Mouse (Mus musculus) neural tube, embryonic 11.5 days (tissue): ENCODE measurements around the gene Sh3rf3. TPM values are rescaled to one million over a fixed set of nuclear protein-coding genes. Genes with fewer than 3 reads are reported as not detected.

ENCODE experiments used
- ATAC-seq: fragments of 200-750 bp; cut with Nextera tagmentation; 2 replicates; pipeline ENCODE4 v1.8.0; 2017; ENCODE audit warnings: moderate number of reproducible peaks, mild to moderate bottlenecking, moderate TSS enrichment, moderate library complexity; ENCODE audit not compliant: insufficient read depth, low FRiP score, low TSS enrichment
- DNase-seq: peaks from one replicate; pipeline ENCODE4 v3.0.0-alpha.2; 2015; ENCODE audit warnings: low spot score
- H3K27ac ChIP-seq: fragments of 300-500 bp; sonication (generic); 2 replicates; pipeline ENCODE4 v1.5.1; 2014; ENCODE audit warnings: low read depth, mild to moderate bottlenecking, low read length
- H3K27me3 ChIP-seq: fragments of 300-500 bp; sonication (generic); 2 replicates; pipeline ENCODE4 v1.6.1; 2014; ENCODE audit warnings: mild to moderate bottlenecking, low read length, mixed read lengths; ENCODE audit not compliant: control insufficient read depth, insufficient read depth
- H3K36me3 ChIP-seq: fragments of 300-500 bp; sonication (generic); 2 replicates; pipeline ENCODE4 v1.6.1; 2014; ENCODE audit warnings: mild to moderate bottlenecking, low read length, moderate library complexity, mixed read lengths; ENCODE audit not compliant: control insufficient read depth, insufficient read depth
- H3K4me1 ChIP-seq: fragments of 300-500 bp; sonication (generic); 2 replicates; pipeline ENCODE4 v1.6.1; 2014; ENCODE audit warnings: low read length, mixed read lengths; ENCODE audit not compliant: control insufficient read depth, insufficient read depth
- H3K4me2 ChIP-seq: fragments of 300-500 bp; sonication (generic); 2 replicates; pipeline ENCODE4 v1.6.1; 2014; ENCODE audit warnings: low read depth, mild to moderate bottlenecking, moderate library complexity
- H3K4me3 ChIP-seq: fragments of 300-500 bp; sonication (generic); 2 replicates; pipeline ENCODE4 v1.5.1; 2014; ENCODE audit warnings: low read depth, low read length
- H3K9ac ChIP-seq: fragments of 300-500 bp; sonication (generic); 2 replicates; pipeline ENCODE4 v1.6.1; 2014; ENCODE audit warnings: mild to moderate bottlenecking, low read length
- H3K9me3 ChIP-seq: fragments of 300-500 bp; sonication (generic); 2 replicates; pipeline ENCODE4 v1.6.1; 2016; ENCODE audit warnings: low read length; ENCODE audit not compliant: control insufficient read depth
- WGBS: fragments of 180-500 bp; shearing (Covaris S2); extraction: QIAGEN DNeasy Blood & Tissue Kit; methylation state at CpG from one replicate; pipeline ENCODE4 v1.1.7; 2014; 5-methylcytosine and 5-hydroxymethylcytosine counted together
- polyA plus RNA-seq: library from polyadenylated mRNA; unstranded; fragments of >200 nt; fragmentation: Nextera tagmentation; extraction: Ambion mirVana; gene quantifications from 2 replicates; pipeline ENCODE4 v1.2.1, GENCODE M21; 2014

Gene Sh3rf3
- polyA plus RNA-seq, 1 experiment from 2014 or later: 2.7 TPM

GRCm38 (mm10) chr10:59011415-59011814, 198.3 kb downstream of the Sh3rf3 start:
- 88% methylated on average over 7 of the region's 7 CpGs for WGBS
- no peak overlapping the region for H3K4me3 ChIP-seq
- no peaks in the 10 kb centered on the region for H3K27me3 ChIP-seq
- H3K4me2 ChIP-seq: no peak overlapping the region
- no peaks in the 10 kb centered on the region for H3K9me3 ChIP-seq
- ATAC-seq: no peak
- no peaks in the 10 kb centered on the region for H3K4me1 ChIP-seq
- H3K9ac ChIP-seq: no peak overlapping the region
- no peak overlapping the region for H3K27ac ChIP-seq
- no peaks in the 10 kb centered on the region for H3K36me3 ChIP-seq
- no peak for DNase-seq

DNA sequence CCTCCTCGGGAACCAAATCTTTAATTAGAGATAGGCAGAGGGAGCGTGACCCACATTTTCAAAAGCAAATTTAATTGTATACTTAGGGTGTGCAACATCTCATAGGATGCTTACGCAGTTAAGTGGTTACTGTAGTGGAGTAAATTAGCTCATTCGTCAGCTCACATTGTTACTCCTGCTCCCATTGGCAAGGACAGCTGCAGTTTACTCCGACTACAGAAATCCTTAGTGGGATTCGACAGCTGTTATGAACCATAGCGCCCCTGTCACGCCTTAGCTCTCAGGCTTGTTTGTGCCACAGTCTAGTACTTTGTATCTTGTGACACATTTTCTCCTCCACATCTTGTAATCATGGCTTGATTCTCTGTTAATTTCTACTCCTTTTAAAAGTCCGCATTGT, 200.5 kb downstream of the Sh3rf3 start:
- DNase-seq: no peak
- Histone ChIP-seq H3K4me1 (no peaks in the 10 kb centered on the region), H3K9ac (no peak overlapping the region), H3K4me2 (no peak overlapping the region), H3K4me3 (no peak overlapping the region), H3K36me3 (no peaks in the 10 kb centered on the region), H3K9me3 (no peaks in the 10 kb centered on the region), H3K27ac (no peak overlapping the region), H3K27me3 (no peaks in the 10 kb centered on the region)
- no peak for ATAC-seq
- 90% methylated on average over 9 of the region's 9 CpGs for WGBS

DNA sequence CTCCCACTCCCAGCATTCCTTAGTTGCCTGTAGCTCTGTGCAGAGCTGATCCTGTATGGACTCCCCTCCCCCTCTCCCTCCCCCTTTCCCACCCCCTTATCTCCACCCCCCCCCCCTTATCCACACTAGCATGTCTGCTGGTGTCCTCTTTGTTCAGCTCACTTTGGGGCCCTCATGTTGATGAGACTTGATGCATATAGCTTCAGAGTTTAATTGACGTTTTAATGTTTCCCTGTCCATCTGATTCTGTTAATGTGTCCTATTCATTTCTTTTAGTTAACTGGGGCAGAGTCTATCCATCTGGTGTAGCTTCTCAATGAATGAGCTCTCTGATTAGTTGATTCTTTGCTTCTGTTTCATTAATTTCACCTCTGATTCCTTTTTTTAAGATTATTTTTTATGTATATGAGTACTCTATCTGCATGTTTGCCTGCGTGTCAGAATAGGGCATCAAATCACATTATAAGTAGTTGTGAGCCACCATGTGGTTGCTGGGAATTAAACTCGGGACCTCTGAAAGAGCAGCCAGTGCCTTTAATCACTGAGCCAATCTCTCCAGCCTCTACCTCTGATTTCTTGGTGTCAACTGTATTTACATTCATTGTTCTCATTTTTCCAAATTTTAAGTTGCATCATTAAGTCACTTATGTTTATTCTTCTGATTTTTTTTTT, 206.3 kb downstream of the Sh3rf3 start:
- no peaks in the 10 kb centered on the region for H3K4me1 ChIP-seq
- H3K9ac ChIP-seq: no peak overlapping the region
- H3K27me3 ChIP-seq: no peaks in the 10 kb centered on the region
- WGBS: 73% methylated on average over 3 of the region's 3 CpGs
- no peak overlapping the region for H3K4me2 ChIP-seq
- H3K36me3 ChIP-seq: no peaks in the 10 kb centered on the region
- no peak overlapping the region for H3K27ac ChIP-seq
- ATAC-seq (no peak), DNase-seq (no peak)
- no peaks in the 10 kb centered on the region for H3K9me3 ChIP-seq
- H3K4me3 ChIP-seq: no peak overlapping the region

- no peaks in the 10 kb centered on the region for H3K9me3 ChIP-seq
- H3K9ac ChIP-seq: no peak overlapping the region
- no peak overlapping the region for H3K4me3 ChIP-seq
- H3K4me2 ChIP-seq: no peak overlapping the region
- DNase-seq: no peak
- H3K27ac ChIP-seq: no peak overlapping the region
- no peaks in the 10 kb centered on the region for H3K4me1 ChIP-seq
- H3K27me3 ChIP-seq: no peaks in the 10 kb centered on the region
- H3K36me3 ChIP-seq: no peaks in the 10 kb centered on the region
- 89% methylated on average over 4 of the region's 4 CpGs for WGBS
- ATAC-seq: no peak
Observed at GRCm38 (mm10) chr10:59050434-59050833, 237.3 kb downstream of the Sh3rf3 start.

DNA sequence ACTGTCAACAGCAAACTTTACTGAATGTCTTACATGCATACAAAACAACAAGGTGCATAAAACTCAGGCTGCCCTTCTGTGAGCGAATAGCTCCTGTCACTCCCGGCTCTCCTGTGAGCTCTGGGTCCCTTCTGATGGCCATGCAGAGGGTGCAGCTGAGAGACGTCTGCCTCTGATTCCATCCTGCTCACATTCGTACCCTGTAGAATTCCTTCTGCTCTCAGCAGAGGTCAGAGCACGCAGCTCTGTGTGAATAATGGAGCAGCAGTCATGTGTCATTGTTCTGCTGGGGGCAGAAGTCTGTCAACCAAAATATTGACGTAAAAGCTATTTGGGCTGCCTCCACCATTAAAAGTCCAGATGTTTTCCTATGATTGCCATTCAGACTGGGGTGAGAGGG, 243.1 kb downstream of the Sh3rf3 start:
- H3K27ac ChIP-seq: no peak overlapping the region
- H3K27me3 ChIP-seq: no peaks in the 10 kb centered on the region
- no peaks in the 10 kb centered on the region for H3K9me3 ChIP-seq
- ATAC-seq (no peak), DNase-seq (no peak)
- no peaks in the 10 kb centered on the region for H3K4me1 ChIP-seq
- 53% methylated on average over 6 of the region's 6 CpGs for WGBS
- no peak overlapping the region for H3K4me2 ChIP-seq
- H3K4me3 ChIP-seq: no peak overlapping the region
- H3K9ac ChIP-seq: no peak overlapping the region
- no peaks in the 10 kb centered on the region for H3K36me3 ChIP-seq

DNA sequence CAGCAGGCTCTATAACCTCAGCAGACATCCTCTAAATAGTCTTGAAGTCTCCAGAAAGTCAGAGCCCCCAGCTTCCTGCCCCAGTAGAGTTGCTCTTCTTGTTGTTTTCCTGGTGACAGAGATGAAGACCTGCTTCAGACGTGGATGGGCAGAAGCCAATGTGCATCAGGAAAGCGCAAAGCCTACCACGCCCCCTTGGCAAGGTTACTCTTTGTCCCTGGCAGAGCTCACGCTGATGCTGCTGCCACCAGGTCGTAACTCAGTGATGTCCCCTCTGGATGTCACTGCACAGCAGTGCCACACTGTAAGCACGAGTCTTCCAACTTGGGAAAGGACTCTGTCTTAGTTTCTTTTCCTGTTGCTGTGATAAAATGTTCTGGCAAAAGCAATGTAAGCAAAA, 253.6 kb downstream of the Sh3rf3 start:
- no peaks in the 10 kb centered on the region for H3K4me1 ChIP-seq
- H3K9me3 ChIP-seq: no peaks in the 10 kb centered on the region
- H3K9ac ChIP-seq: no peak overlapping the region
- DNase-seq: no peak
- H3K36me3 ChIP-seq: no peaks in the 10 kb centered on the region
- no peak overlapping the region for H3K27ac ChIP-seq
- WGBS: 69% methylated on average over 6 of the region's 6 CpGs
- H3K4me3 ChIP-seq: no peak overlapping the region
- no peak overlapping the region for H3K4me2 ChIP-seq
- no peaks in the 10 kb centered on the region for H3K27me3 ChIP-seq
- no peak for ATAC-seq

DNA sequence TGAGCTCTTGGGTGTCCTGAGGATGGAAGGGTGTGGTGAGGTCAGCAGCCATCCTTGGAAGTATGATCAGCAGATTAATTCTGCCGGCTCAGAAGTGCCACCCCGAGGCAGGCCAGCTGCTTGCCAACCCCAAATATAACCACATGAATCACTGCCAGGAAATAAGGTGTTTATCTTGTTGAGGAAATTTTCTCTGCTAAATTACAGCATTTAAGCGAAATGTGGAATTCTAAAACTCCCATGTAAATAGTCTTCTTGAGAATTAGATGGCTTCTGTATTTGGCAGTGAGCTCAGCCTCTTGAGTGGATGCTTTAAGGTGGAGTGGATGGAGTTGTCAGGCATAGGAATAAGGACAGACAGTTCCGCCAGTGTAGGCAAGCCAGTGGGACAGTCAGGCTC, 259.7 kb downstream of the Sh3rf3 start:
- H3K4me1 ChIP-seq: no peaks in the 10 kb centered on the region
- no peak overlapping the region for H3K4me3 ChIP-seq
- no peak overlapping the region for H3K4me2 ChIP-seq
- H3K27ac ChIP-seq: no peak overlapping the region
- ATAC-seq (no peak), DNase-seq (no peak)
- WGBS: 87% methylated on average over 4 of the region's 4 CpGs
- H3K9me3 ChIP-seq: no peaks in the 10 kb centered on the region
- H3K36me3 ChIP-seq: no peaks in the 10 kb centered on the region
- no peak overlapping the region for H3K9ac ChIP-seq
- no peaks in the 10 kb centered on the region for H3K27me3 ChIP-seq

GRCm38 (mm10) chr10:59076681-59077080, 263.5 kb downstream of the Sh3rf3 start:
- 91% methylated on average over 10 of the region's 10 CpGs for WGBS
- Histone ChIP-seq H3K27me3 (no peaks in the 10 kb centered on the region), H3K4me1 (no peaks in the 10 kb centered on the region; the same call in 1 of the 2 replicates), H3K9ac (no peak overlapping the region), H3K4me3 (no peak overlapping the region), H3K27ac (no peak overlapping the region), H3K4me2 (no peak overlapping the region), H3K9me3 (no peaks in the 10 kb centered on the region), H3K36me3 (no peaks in the 10 kb centered on the region)
- DNase-seq: no peak
- ATAC-seq: no peak

- Histone ChIP-seq H3K4me1 (no peaks in the 10 kb centered on the region; the same call in 1 of the 2 replicates), H3K4me2 (no peak overlapping the region), H3K27ac (no peak overlapping the region), H3K27me3 (no peaks in the 10 kb centered on the region), H3K4me3 (no peak overlapping the region), H3K36me3 (no peaks in the 10 kb centered on the region), H3K9ac (no peak overlapping the region), H3K9me3 (no peaks in the 10 kb centered on the region)
- ATAC-seq (no peak), DNase-seq (no peak)
- WGBS: 82% methylated on average over 10 of the region's 10 CpGs
Observed at GRCm38 (mm10) chr10:59077909-59078308, 264.8 kb downstream of the Sh3rf3 start.
